Mouse (Mus musculus): Measurements from ENCODE around the gene Taok3. TPM values are rescaled to one million over a fixed set of nuclear protein-coding genes. Genes with fewer than 3 reads are reported as not detected.

Taok3 gene
- total and polyA plus RNA-seq, 3 experiments = 8.3 to 35.0 (median 17.4) TPM

DNA sequence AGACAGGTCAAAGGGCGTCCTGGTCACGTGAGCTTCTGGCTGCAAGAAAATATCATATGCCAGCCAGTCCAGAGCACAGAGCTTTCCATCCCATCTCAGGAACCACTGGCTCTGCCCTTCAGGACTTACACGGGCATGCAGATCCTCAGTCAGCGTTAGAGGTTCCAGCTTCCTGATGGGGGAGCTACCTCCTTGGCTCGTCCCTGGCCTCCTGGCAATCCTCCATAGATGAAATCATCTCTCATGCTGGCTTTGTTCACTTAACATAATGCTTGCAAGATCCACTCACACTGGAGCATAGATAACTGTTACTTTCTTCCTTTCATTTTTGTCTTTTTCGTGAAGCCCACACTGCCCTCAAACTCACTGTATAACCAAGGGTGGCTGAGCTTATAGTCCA lies 72.1 kb downstream of the Taok3 start:
- H3K79me2 ChIP-seq (replicated peaks; ENCODE audit: control insufficient read depth, extremely low read depth, insufficient read depth, poor library complexity, severe bottlenecking) = peaks cover 5% of the 10 kb centered on the region; the same call in 1 of the 2 replicates
- no peaks in the 10 kb centered on the region for H3K27me3 ChIP-seq (replicated peaks)
- peaks cover 7% of the 10 kb centered on the region for H3K9me3 ChIP-seq (replicated peaks; ENCODE audit: low read length)
- dilution Hi-C loops (cut with MboI; ENCODE audit: extremely low pct_ligation_motif_present, extremely low pct_unique_long_range_greater_than_20kb, low sequenced_read_pairs) = no loop called here
- H3K4me3 ChIP-seq (replicated peaks in 1 of 3; ENCODE audit: low read depth in 2 of 3, low read length in 2 of 3, poor library complexity in 1 of 3) = no peak overlapping the region
- no peak for DNase-seq (ENCODE audit: extremely low read depth)
- no peak overlapping the region for H3K9ac ChIP-seq (ENCODE audit: insufficient read depth, low read depth)
- H3K36me3 ChIP-seq (replicated peaks in 1 of 2; ENCODE audit: control insufficient read depth in 1 of 2, insufficient read depth in 1 of 2, low read length in 1 of 2) = peaks cover 40 to 82% of the 10 kb centered on the region in 2 experiments
- H3K27ac ChIP-seq (ENCODE audit: insufficient read depth, low read depth) = no peak overlapping the region
- no peaks in the 10 kb centered on the region for H3K4me1 ChIP-seq (ENCODE audit: control insufficient read depth in 1 of 2, insufficient read depth in 2 of 2)
- H3K4me2 ChIP-seq (ENCODE audit: insufficient read depth, low read depth, poor library complexity, severe bottlenecking) = no peak overlapping the region
- in situ Hi-C loops (cut with MboI; ENCODE audit: low pct_ligation_motif_present, low pct_unique_long_range_greater_than_20kb, low sequenced_read_pairs) = no loop called here
- no peak for TF ChIP-seq ZC3H11A (IDR thresholded peaks at IDR 0.05; ENCODE audit: low read depth, low read length)
- TF ChIP-seq USF2 (conservative IDR thresholded peaks at IDR 0.05; ENCODE audit: low read depth, low read length) = no peak

DNA sequence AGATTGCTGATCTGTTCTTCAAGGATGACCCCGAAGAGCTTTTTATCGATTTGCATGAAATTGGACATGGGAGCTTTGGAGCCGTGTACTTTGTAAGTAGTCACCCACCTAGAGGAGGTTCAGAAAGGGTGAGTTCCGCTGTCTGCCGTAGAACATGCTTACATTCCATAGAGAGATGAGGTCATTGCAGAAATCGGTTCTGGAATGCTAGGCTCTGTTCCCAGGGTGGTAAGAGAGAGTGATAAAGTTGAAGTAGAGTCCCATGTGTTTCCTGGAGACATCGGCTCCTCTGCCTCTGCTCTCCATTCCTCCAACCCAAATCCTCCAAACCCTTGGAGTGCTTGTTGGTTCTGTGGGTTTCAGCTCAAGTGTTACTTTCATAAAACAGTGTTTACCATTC lies 73.8 kb downstream of the Taok3 start:
- Histone ChIP-seq H3K4me3 (replicated peaks in 1 of 3; ENCODE audit: low read depth in 2 of 3, low read length in 2 of 3, poor library complexity in 1 of 3) (no peak overlapping the region), H3K27ac (ENCODE audit: insufficient read depth, low read depth) (no peak overlapping the region), H3K36me3 (replicated peaks in 1 of 2; ENCODE audit: control insufficient read depth in 1 of 2, insufficient read depth in 1 of 2, low read length in 1 of 2) (peaks cover 44 to 87% of the 10 kb centered on the region in 2 experiments), H3K9ac (ENCODE audit: insufficient read depth, low read depth) (no peak overlapping the region), H3K4me2 (ENCODE audit: insufficient read depth, low read depth, poor library complexity, severe bottlenecking) (no peak overlapping the region), H3K4me1 (ENCODE audit: control insufficient read depth in 1 of 2, insufficient read depth in 2 of 2) (no peaks in the 10 kb centered on the region), H3K79me2 (replicated peaks; ENCODE audit: control insufficient read depth, extremely low read depth, insufficient read depth, poor library complexity, severe bottlenecking) (peaks cover 5% of the 10 kb centered on the region; the same call in 1 of the 2 replicates), H3K27me3 (replicated peaks) (no peaks in the 10 kb centered on the region), H3K9me3 (replicated peaks; ENCODE audit: low read length) (peaks cover 11% of the 10 kb centered on the region)
- no peak for DNase-seq (ENCODE audit: extremely low read depth)
- dilution Hi-C loops (cut with MboI; ENCODE audit: extremely low pct_ligation_motif_present, extremely low pct_unique_long_range_greater_than_20kb, low sequenced_read_pairs) = no loop called here
- TF ChIP-seq KAT2A (IDR thresholded peaks at IDR 0.05; ENCODE audit: insufficient replicate concordance, low read length) (no peak), TBP (conservative IDR thresholded peaks at IDR 0.05; ENCODE audit: low read depth, low read length) (no peak), NRF1 (IDR thresholded peaks at IDR 0.05; ENCODE audit: low read depth, low read length) (no peak), ZC3H11A (IDR thresholded peaks at IDR 0.05; ENCODE audit: low read depth, low read length) (no peak), MEF2A (IDR thresholded peaks at IDR 0.05; ENCODE audit: borderline replicate concordance, low read depth, low read length) (no peak), POLR2AphosphoS2 (IDR thresholded peaks at IDR 0.05; ENCODE audit: low read depth, low read length) (no peak), ETS1 (conservative IDR thresholded peaks at IDR 0.05; ENCODE audit: low read depth, low read length) (no peak), USF2 (conservative IDR thresholded peaks at IDR 0.05; ENCODE audit: low read depth, low read length) (no peak), SMC3 (IDR thresholded peaks at IDR 0.05; ENCODE audit: low read depth, low read length) (no peak), IRF4 (IDR thresholded peaks at IDR 0.05; ENCODE audit: low read depth, low read length) (no peak), ZMIZ1 (IDR thresholded peaks at IDR 0.05; ENCODE audit: low read depth, low read length) (no peak), E2F4 (IDR thresholded peaks at IDR 0.05; ENCODE audit: insufficient replicate concordance, low read depth, low read length) (no peak), BHLHE40 (IDR thresholded peaks at IDR 0.05; ENCODE audit: low read depth, low read length) (no peak), PAX5 (IDR thresholded peaks at IDR 0.05; ENCODE audit: low read length) (no peak), SIN3A (IDR thresholded peaks at IDR 0.05; ENCODE audit: low read length) (no peak), TCF12 (IDR thresholded peaks at IDR 0.05; ENCODE audit: low read depth, low read length) (no peak)
- in situ Hi-C loops (cut with MboI; ENCODE audit: low pct_ligation_motif_present, low pct_unique_long_range_greater_than_20kb, low sequenced_read_pairs) = no loop called here
